Mouse (Mus musculus): Measurements from ENCODE around the gene Scn8a. TPM values are rescaled to one million over a fixed set of nuclear protein-coding genes. Genes with fewer than 3 reads are reported as not detected.

Scn8a gene
- polyA plus RNA-seq, 1 experiment from 2014 or later, result 19.8 TPM

GRCm38 (mm10) chr15:101065069-101065468, 195.4 kb downstream of the Scn8a start:
- H3K4me3 ChIP-seq, result no peak overlapping the region
- no peaks in the 10 kb centered on the region for H3K36me3 ChIP-seq
- H3K4me2 ChIP-seq (replicated peaks), result 0 out of 2 replicates have a peak overlapping the region, but pooled peaks have one; percentile 4
- H3K27ac ChIP-seq, result no peak overlapping the region
- H3K9me3 ChIP-seq, result no peaks in the 10 kb centered on the region
- H3K4me1 ChIP-seq, result peaks cover 79% of the 10 kb centered on the region
- ATAC-seq (ENCODE audit: low FRiP score, low read depth), result no peak
- H3K9ac ChIP-seq, result no peak overlapping the region
- H3K27me3 ChIP-seq (replicated peaks), result no peaks in the 10 kb centered on the region
- 7% methylated on average over 6 of the region's 6 CpGs for WGBS

DNA sequence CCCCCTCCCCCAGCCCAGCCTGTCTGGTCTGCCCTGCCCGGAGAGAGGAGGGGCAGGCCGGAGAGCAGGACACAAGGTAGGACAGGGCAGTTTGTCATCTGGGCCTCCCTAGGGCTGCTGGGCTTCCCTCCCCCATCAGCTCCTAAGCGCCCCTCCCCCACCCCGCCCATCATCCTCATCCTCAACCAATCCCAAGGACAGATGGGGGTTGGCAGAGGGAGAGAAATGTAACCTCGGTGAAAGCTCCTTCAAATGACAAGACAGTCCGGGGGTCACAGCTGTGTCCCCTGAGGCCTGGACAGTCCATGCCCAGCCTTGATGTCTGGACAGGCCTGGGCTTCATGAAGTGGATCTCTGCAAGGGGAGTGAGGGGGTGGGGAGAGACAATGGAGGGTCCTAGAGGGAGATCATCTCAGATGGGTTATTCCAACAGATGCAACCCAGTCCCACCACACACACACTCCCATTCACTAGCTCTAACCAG, 196.7 kb downstream of the Scn8a start:
- Histone ChIP-seq H3K27ac (peak overlapping the region; percentile 26; the same call in 1 of the 2 replicates), H3K27me3 (replicated peaks) (no peaks in the 10 kb centered on the region), H3K9ac (no peak overlapping the region), H3K36me3 (no peaks in the 10 kb centered on the region), H3K4me3 (no peak overlapping the region), H3K4me1 (peaks cover 87% of the 10 kb centered on the region), H3K9me3 (no peaks in the 10 kb centered on the region), H3K4me2 (replicated peaks) (peak overlapping the region; percentile 41)
- 8% methylated on average over 6 of the region's 6 CpGs for WGBS
- ATAC-seq (ENCODE audit: low FRiP score, low read depth), result peak; percentile 49

GRCm38 (mm10) chr15:101066920-101067696, 197.4 kb downstream of the Scn8a start:
- Histone ChIP-seq H3K27ac (peak overlapping the region; percentile 72), H3K4me1 (peaks cover 87% of the 10 kb centered on the region), H3K36me3 (no peaks in the 10 kb centered on the region), H3K4me2 (replicated peaks) (peak overlapping the region; percentile 41), H3K9me3 (no peaks in the 10 kb centered on the region), H3K27me3 (replicated peaks) (no peaks in the 10 kb centered on the region), H3K4me3 (no peak overlapping the region), H3K9ac (peak overlapping the region; percentile 35; the same call in 1 of the 2 replicates)
- 5% methylated on average over 7 of the region's 9 CpGs for WGBS
- peak; percentile 71 for ATAC-seq (ENCODE audit: low FRiP score, low read depth)

GRCm38 (mm10) chr15:101068029-101068428, 198.4 kb downstream of the Scn8a start:
- Histone ChIP-seq H3K4me3 (no peak overlapping the region), H3K4me1 (peaks cover 78% of the 10 kb centered on the region), H3K27ac (no peak overlapping the region), H3K9me3 (no peaks in the 10 kb centered on the region), H3K9ac (no peak overlapping the region), H3K36me3 (no peaks in the 10 kb centered on the region), H3K4me2 (replicated peaks) (no peak overlapping the region; the same call in 1 of the 2 replicates), H3K27me3 (replicated peaks) (no peaks in the 10 kb centered on the region)
- ATAC-seq (ENCODE audit: low FRiP score, low read depth), result no peak
- 39% methylated on average over 3 of the region's 3 CpGs for WGBS

- Histone ChIP-seq H3K4me2 (replicated peaks) (no peak overlapping the region), H3K9me3 (no peaks in the 10 kb centered on the region), H3K36me3 (no peaks in the 10 kb centered on the region), H3K27ac (no peak overlapping the region), H3K27me3 (replicated peaks) (no peaks in the 10 kb centered on the region), H3K4me3 (no peak overlapping the region), H3K4me1 (peaks cover 78% of the 10 kb centered on the region), H3K9ac (0 out of 2 replicates have a peak overlapping the region, but pooled peaks have one; percentile 9)
- ATAC-seq (ENCODE audit: low FRiP score, low read depth), result no peak
- WGBS, result 51% methylated on average over 4 of the region's 4 CpGs
These were observed 199.0 kb downstream of the Scn8a start for GRCm38 (mm10) chr15:101068671-101069070.

GRCm38 (mm10) chr15:101069641-101070190, 200.1 kb downstream of the Scn8a start:
- no peaks in the 10 kb centered on the region for H3K36me3 ChIP-seq
- H3K9ac ChIP-seq, result no peak overlapping the region
- no peak overlapping the region for H3K4me3 ChIP-seq
- peak overlapping the region; percentile 18; the same call in 1 of the 2 replicates for H3K4me2 ChIP-seq (replicated peaks)
- no peak overlapping the region for H3K27ac ChIP-seq
- no peaks in the 10 kb centered on the region for H3K9me3 ChIP-seq
- 40% methylated on average over 9 of the region's 9 CpGs for WGBS
- peaks cover 87% of the 10 kb centered on the region for H3K4me1 ChIP-seq
- ATAC-seq (ENCODE audit: low FRiP score, low read depth), result no peak
- no peaks in the 10 kb centered on the region; the same call in 1 of the 2 replicates for H3K27me3 ChIP-seq (replicated peaks)

DNA sequence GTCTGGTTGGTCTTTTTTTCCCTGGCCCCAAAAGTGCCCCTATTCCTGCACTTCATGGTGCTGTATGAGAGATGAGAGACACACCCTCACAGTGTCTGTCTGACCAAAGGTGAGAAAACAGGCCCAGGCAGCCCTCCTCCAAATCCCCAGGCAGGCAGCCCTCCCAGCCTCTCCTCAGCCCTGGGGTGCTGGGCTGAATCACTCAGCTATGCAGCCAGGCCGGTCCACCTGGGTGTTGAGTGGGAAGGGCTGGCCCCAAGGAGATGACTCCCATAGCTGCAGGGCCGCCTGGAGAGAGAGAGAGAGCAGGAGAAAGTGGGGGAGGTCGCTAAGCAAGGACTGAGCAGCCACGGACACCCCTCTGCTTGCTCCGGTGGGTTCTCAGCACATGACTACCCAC, 201.1 kb downstream of the Scn8a start:
- Histone ChIP-seq H3K36me3 (no peaks in the 10 kb centered on the region), H3K9me3 (no peaks in the 10 kb centered on the region), H3K4me1 (peaks cover 87% of the 10 kb centered on the region), H3K27ac (no peak overlapping the region), H3K4me3 (no peak overlapping the region), H3K9ac (peak overlapping the region; percentile 33; the same call in 1 of the 2 replicates), H3K4me2 (replicated peaks) (0 out of 2 replicates have a peak overlapping the region, but pooled peaks have one; percentile 18), H3K27me3 (replicated peaks) (no peaks in the 10 kb centered on the region; the same call in 1 of the 2 replicates)
- 23% methylated on average over 5 of the region's 5 CpGs for WGBS
- no peak for ATAC-seq (ENCODE audit: low FRiP score, low read depth)

DNA sequence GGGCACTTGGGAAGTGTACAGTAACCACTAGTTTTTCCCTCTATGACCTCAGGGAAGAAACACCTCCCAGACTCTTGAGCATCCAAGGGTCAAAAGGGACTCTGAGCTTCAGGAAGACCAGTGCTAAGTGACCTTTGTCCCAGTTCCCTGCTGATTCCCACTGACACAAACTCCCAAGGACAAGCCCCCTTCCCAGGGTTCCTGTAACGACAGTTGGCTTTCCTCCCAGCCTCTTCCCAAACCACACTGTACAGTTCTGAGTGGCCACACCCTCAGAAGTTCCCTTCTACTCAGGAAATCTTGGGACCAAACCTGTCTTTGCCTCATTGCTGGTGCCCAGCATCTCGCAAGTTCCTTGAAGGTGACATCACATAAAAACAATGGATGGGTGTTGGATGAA, 203.1 kb downstream of the Scn8a start:
- Histone ChIP-seq H3K9me3 (no peaks in the 10 kb centered on the region), H3K36me3 (no peaks in the 10 kb centered on the region), H3K27me3 (replicated peaks) (no peaks in the 10 kb centered on the region; the same call in 1 of the 2 replicates), H3K9ac (no peak overlapping the region), H3K4me3 (no peak overlapping the region), H3K4me1 (peaks cover 87% of the 10 kb centered on the region), H3K27ac (no peak overlapping the region), H3K4me2 (replicated peaks) (no peak overlapping the region)
- no peak for ATAC-seq (ENCODE audit: low FRiP score, low read depth)
- WGBS, result 67% methylated on average over 2 of the region's 2 CpGs

DNA sequence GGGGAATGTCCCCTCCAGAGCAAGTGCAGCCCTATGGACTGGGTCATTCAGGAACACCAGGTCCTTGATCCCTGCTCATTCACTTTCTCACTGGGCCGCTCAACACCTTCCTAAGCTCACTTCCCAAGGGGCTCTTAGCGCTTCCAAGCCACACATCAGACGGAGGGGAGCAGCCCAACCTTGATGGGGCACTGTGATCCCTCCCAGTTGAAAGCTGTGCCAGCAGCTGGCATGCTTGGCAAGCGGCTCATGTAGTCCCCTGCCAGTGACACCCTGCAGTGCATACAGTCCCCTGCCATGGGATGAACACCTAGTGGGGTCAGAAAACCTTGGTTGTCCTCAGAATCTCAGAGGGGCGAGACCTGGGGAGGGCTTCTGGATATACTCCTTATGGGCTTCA, 204.4 kb downstream of the Scn8a start:
- H3K36me3 ChIP-seq, result no peaks in the 10 kb centered on the region
- peaks cover 79% of the 10 kb centered on the region for H3K4me1 ChIP-seq
- WGBS, result 78% methylated on average over 5 of the region's 5 CpGs
- H3K9me3 ChIP-seq, result no peaks in the 10 kb centered on the region
- no peak overlapping the region for H3K4me2 ChIP-seq (replicated peaks)
- H3K9ac ChIP-seq, result no peak overlapping the region
- no peak overlapping the region for H3K4me3 ChIP-seq
- H3K27me3 ChIP-seq (replicated peaks), result no peaks in the 10 kb centered on the region; the same call in 1 of the 2 replicates
- ATAC-seq (ENCODE audit: low FRiP score, low read depth), result no peak
- no peak overlapping the region for H3K27ac ChIP-seq

DNA sequence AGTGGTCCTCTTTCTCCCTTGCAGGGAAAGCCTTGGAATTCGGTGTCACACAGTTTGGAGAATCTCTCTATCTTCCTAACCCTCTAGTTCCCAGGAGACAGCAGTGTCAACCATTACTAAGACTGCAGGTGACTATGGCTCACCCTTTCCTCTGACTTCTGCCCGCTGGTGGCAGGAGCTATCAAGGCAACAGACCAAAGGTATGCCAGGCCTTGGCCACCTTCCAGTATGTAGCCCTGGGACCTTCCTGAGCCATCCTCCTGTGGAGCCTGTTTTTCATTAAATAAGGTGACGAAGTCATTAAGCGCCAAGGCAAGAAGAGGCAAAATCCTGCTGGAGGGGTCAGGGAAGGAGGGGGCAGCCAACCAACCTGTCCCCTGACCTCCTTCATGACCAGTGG, 205.5 kb downstream of the Scn8a start:
- Histone ChIP-seq H3K9me3 (no peaks in the 10 kb centered on the region), H3K27me3 (replicated peaks) (no peaks in the 10 kb centered on the region; the same call in 1 of the 2 replicates), H3K36me3 (no peaks in the 10 kb centered on the region), H3K4me1 (peaks cover 73% of the 10 kb centered on the region), H3K27ac (no peak overlapping the region), H3K4me3 (no peak overlapping the region), H3K9ac (peak overlapping the region; percentile 98; the same call in 1 of the 2 replicates), H3K4me2 (replicated peaks) (peak overlapping the region; percentile 82)
- 58% methylated on average over 4 of the region's 4 CpGs for WGBS
- ATAC-seq (ENCODE audit: low FRiP score, low read depth), result no peak

- ATAC-seq (ENCODE audit: low FRiP score, low read depth), result no peak
- WGBS, result 8% methylated on average over 5 of the region's 5 CpGs
- no peaks in the 10 kb centered on the region; the same call in 1 of the 2 replicates for H3K27me3 ChIP-seq (replicated peaks)
- no peaks in the 10 kb centered on the region for H3K36me3 ChIP-seq
- H3K4me2 ChIP-seq (replicated peaks), result peak overlapping the region; percentile 82
- peak overlapping the region; percentile 94; the same call in 1 of the 2 replicates for H3K27ac ChIP-seq
- H3K4me1 ChIP-seq, result peaks cover 68% of the 10 kb centered on the region
- H3K9ac ChIP-seq, result peak overlapping the region; percentile 98
- H3K4me3 ChIP-seq, result peak overlapping the region; percentile 88
- no peaks in the 10 kb centered on the region for H3K9me3 ChIP-seq
These were observed 206.0 kb downstream of the Scn8a start for GRCm38 (mm10) chr15:101075656-101076055.
